Mouse (Mus musculus) small intestine, adult 2 months (tissue): ENCODE data around the gene Lrp10.

Experiments used
- CTCF ChIP-seq: fragments of 200-500 bp; IDR thresholded peaks from 2 replicates; pipeline ENCODE4 v1.5.1; 2012; ENCODE audit warnings: low read depth, mild to moderate bottlenecking, control low read depth, inconsistent platforms, low read length, moderate library complexity, mixed read lengths; ENCODE audit not compliant: insufficient replicate concordance, insufficient read length; ENCODE audit errors: extremely low read depth
- POLR2A ChIP-seq: fragments of 200-500 bp; IDR thresholded peaks from 2 replicates; pipeline ENCODE4 v1.6.1; 2012; ENCODE audit warnings: low read depth, mild to moderate bottlenecking, control low read depth, inconsistent platforms, low read length, moderate library complexity

- TF ChIP-seq CTCF = no peak
- no peak for TF ChIP-seq POLR2A
Measured at GRCm38 (mm10) chr14:54453566-54453965, 10.4 kb upstream of the Lrp10 start.
